Mouse (Mus musculus) forebrain, postnatal 0 days (tissue): ENCODE results near the gene Brip1. TPM values are rescaled to one million over a fixed set of nuclear protein-coding genes. Genes with fewer than 3 reads are reported as not detected.
A peak's percentile ranks its signal among the peaks of the same experiment; 100 is the strongest.

Source experiments
- ATAC-seq: fragments of 200-750 bp; cut with Nextera tagmentation; 2 replicates; pipeline ENCODE4 v1.8.0; 2017; ENCODE audit warnings: mild to moderate bottlenecking, moderate library complexity
- DNase-seq: peaks from one replicate; pipeline ENCODE4 v3.0.0-alpha.2; 2015
- H3K27ac ChIP-seq: fragments of 300-500 bp; sonication (generic); 2 replicates; pipeline ENCODE4 v1.5.1; 2014; ENCODE audit warnings: low read depth, mild to moderate bottlenecking, antibody characterized with exemption, low read length, moderate library complexity, mixed read lengths
- H3K27me3 ChIP-seq: fragments of 300-500 bp; sonication (generic); 2 replicates; pipeline ENCODE4 v1.6.1; 2014; ENCODE audit warnings: mild to moderate bottlenecking, low read length, mixed read lengths; ENCODE audit not compliant: insufficient read depth
- H3K36me3 ChIP-seq: fragments of 300-500 bp; sonication (generic); 2 replicates; pipeline ENCODE4 v1.6.1; 2014; ENCODE audit warnings: mild to moderate bottlenecking, moderate library complexity; ENCODE audit not compliant: insufficient read depth
- H3K4me1 ChIP-seq: fragments of 300-500 bp; sonication (generic); 2 replicates; pipeline ENCODE4 v1.6.1; 2014; ENCODE audit warnings: antibody characterized with exemption; ENCODE audit not compliant: insufficient read depth
- H3K4me2 ChIP-seq: fragments of 300-500 bp; sonication (generic); 2 replicates; pipeline ENCODE4 v1.6.1; 2014; ENCODE audit warnings: low read depth, mild to moderate bottlenecking, moderate library complexity
- H3K4me3 ChIP-seq: fragments of 300-500 bp; sonication (generic); 2 replicates; pipeline ENCODE4 v1.5.1; 2014; ENCODE audit warnings: low read depth, low read length, mixed read lengths
- H3K9ac ChIP-seq: fragments of 300-500 bp; sonication (generic); 2 replicates; pipeline ENCODE4 v1.6.1; 2014; ENCODE audit warnings: mild to moderate bottlenecking
- H3K9me3 ChIP-seq: fragments of 300-500 bp; sonication (generic); 2 replicates; pipeline ENCODE4 v1.6.1; 2016; ENCODE audit warnings: low read length
- CTCF ChIP-seq: sonication (generic); IDR thresholded peaks from 2 replicates; pipeline ENCODE4 v1.5.1; 2016; ENCODE audit warnings: antibody characterized with exemption, control low read depth, low read depth
- WGBS: fragments of 180-500 bp; shearing (Covaris S2); extraction: QIAGEN DNeasy Blood & Tissue Kit; methylation state at CpG from one replicate; pipeline ENCODE4 v1.1.7; 2014; 5-methylcytosine and 5-hydroxymethylcytosine counted together
- polyA plus RNA-seq: library from polyadenylated mRNA; unstranded; fragments of >200 nt; fragmentation: Nextera tagmentation; extraction: Ambion mirVana; gene quantifications from 2 replicates; pipeline ENCODE4 v1.2.1, GENCODE M21; 2015
- total RNA-seq: library from RNA; depleted of rRNA; stranded (reverse); fragments of >200 nt; gene quantifications from 2 replicates; pipeline ENCODE4 v1.2.3, GENCODE M21; 2014; rRNA removed

Brip1 gene
- 1.8 and 3.4 TPM in 2 replicates for total RNA-seq
- polyA plus RNA-seq, result 0.99 and 1.2 TPM in 2 replicates

DNA sequence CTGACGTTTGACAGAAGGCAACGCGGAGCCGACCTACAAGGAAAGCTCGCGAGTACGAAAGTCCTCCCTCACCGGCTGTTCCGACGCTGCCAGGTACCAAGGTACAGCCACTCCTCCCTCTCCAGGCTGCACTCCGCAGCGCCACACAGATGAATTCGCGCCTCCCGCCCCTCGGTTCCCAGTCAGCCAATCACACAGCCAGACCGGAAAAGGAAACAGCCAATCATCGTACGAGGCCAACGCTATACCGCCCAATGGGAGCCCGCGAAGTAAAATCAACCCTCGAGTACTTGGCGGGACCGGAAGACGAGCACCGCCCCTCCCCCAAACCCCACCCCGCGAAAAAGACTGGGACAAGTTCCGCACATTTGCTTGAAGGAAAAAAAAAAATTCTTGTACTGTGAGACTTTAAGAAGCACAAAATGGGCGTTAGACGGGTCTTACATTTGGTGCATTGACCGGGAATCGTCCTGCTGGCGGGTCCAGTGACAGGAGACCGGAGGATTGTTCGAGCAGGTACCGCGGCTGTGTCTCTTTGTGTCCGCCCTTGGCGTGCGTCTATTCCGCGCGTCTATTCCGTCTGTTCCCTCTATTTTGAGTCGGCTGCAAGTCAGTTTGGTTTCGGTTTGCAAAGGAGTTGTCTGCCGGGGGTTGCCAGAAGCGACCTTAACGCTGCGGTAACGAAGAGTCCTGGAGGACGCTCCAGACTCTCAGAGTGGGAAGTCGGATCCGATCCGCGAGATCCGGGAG is at the start of gene Brip1:
TSS of gene Brip1 (minus strand) at position 157 of the 750 bp plus-strand sequence.
- Histone ChIP-seq H3K27me3 (no peaks in the 10 kb centered on the region), H3K36me3 (peaks cover 8% of the 10 kb centered on the region; the same call in 1 of the 2 replicates), H3K9ac (peak within 1 kb of the TSS; percentile 66), H3K9me3 (0 out of 2 replicates have a peak, but pooled peaks cover 9% of the 10 kb centered on the region), H3K4me2 (peak within 1 kb of the TSS; percentile 75), H3K27ac (peak within 1 kb of the TSS; percentile 86), H3K4me1 (0 out of 2 replicates have a peak, but pooled peaks cover 6% of the 10 kb centered on the region), H3K4me3 (peak within 1 kb of the TSS; percentile 85)
- peak; percentile 53 for TF ChIP-seq CTCF
- DNase-seq, result peak; percentile 98
- WGBS, result under 1% methylated on average over 60 of the region's 60 CpGs
- peak; percentile 99 for ATAC-seq

GRCm38 (mm10) chr11:86232446-86232845 is 31.5 kb upstream of the Brip1 start:
- ATAC-seq, result no peak
- H3K27ac ChIP-seq, result no peak overlapping the region
- no peak overlapping the region for H3K4me2 ChIP-seq
- 92% methylated on average over 4 of the region's 4 CpGs for WGBS
- no peak overlapping the region for H3K4me3 ChIP-seq
- no peak overlapping the region for H3K9ac ChIP-seq
- no peaks in the 10 kb centered on the region for H3K27me3 ChIP-seq
- no peak for DNase-seq
- no peak for TF ChIP-seq CTCF
- H3K36me3 ChIP-seq, result peaks cover 44% of the 10 kb centered on the region
- H3K4me1 ChIP-seq, result no peaks in the 10 kb centered on the region
- H3K9me3 ChIP-seq, result no peaks in the 10 kb centered on the region

DNA sequence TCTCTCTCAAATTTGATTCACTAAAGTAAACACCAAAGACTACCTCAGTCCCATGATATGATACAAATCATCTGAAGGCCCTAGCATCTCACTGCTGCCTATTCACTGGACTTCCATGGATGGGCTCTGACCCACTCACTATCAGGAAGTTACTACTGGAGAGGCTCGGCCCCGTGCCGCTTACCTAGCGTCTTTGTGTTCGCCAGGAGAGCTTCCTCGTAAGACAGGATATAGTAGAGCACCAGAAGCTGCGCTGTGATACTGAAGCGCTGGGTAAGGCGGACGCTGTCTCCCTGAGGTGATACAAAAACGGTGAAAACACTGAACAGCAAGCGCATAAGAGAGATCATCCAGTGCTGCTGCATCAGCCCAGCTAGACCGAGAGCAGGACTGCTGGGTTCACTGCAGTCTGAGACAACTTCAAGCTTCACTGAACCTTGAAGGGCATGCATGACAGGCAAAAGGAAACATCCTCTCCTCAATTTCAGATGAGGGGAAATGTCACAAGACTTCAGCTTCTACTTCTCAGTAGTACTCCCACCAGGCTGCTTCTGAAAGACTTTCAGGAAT is 30.9 kb upstream of the Brip1 start:
- TF ChIP-seq CTCF, result no peak
- H3K27ac ChIP-seq, result no peak overlapping the region
- no peaks in the 10 kb centered on the region for H3K27me3 ChIP-seq
- ATAC-seq (no peak), DNase-seq (no peak)
- H3K4me3 ChIP-seq, result no peak overlapping the region
- no peaks in the 10 kb centered on the region for H3K9me3 ChIP-seq
- H3K36me3 ChIP-seq, result peaks cover 46% of the 10 kb centered on the region
- H3K9ac ChIP-seq, result no peak overlapping the region
- no peak overlapping the region for H3K4me2 ChIP-seq
- 97% methylated on average over 13 of the region's 13 CpGs for WGBS
- H3K4me1 ChIP-seq, result no peaks in the 10 kb centered on the region

- Histone ChIP-seq H3K36me3 (peaks cover 50% of the 10 kb centered on the region), H3K27me3 (no peaks in the 10 kb centered on the region), H3K27ac (no peak overlapping the region), H3K4me1 (no peaks in the 10 kb centered on the region), H3K4me3 (no peak overlapping the region), H3K4me2 (no peak overlapping the region), H3K9ac (no peak overlapping the region), H3K9me3 (no peaks in the 10 kb centered on the region)
- ATAC-seq (no peak), DNase-seq (no peak)
- 86% methylated on average over 8 of the region's 8 CpGs for WGBS
- no peak for TF ChIP-seq CTCF
Observed at GRCm38 (mm10) chr11:86226646-86227180, 25.7 kb upstream of the Brip1 start.

- no peak for ATAC-seq
- WGBS, result 83% methylated on average over 4 of the region's 4 CpGs
- H3K27ac ChIP-seq, result no peak overlapping the region
Observed at GRCm38 (mm10) chr11:86225761-86226160, 24.8 kb upstream of the Brip1 start.

DNA sequence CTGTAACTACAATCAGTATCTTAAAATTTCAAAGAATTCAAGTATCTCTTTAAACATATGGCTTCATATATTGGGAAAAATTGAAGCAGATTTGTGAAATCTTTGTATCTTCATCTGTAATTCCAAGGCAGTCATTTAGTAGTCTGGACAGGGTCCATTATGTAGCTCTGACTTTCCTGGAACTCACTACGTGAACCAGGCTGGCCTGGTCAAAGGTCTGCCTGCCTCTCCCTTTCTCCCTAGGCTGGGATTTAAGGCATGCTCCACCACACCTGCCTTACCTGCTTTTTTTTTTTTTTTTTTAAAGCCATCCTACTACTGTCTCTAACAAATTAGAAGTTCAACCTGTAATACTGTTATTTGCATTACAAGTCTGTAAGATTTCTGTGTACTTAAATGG is 10.8 kb upstream of the Brip1 start:
- Histone ChIP-seq H3K4me2 (no peak overlapping the region), H3K4me3 (no peak overlapping the region), H3K9me3 (no peaks in the 10 kb centered on the region), H3K9ac (no peak overlapping the region), H3K4me1 (no peaks in the 10 kb centered on the region), H3K27me3 (no peaks in the 10 kb centered on the region), H3K27ac (no peak overlapping the region), H3K36me3 (peaks cover 42% of the 10 kb centered on the region)
- ATAC-seq (no peak), DNase-seq (no peak)
- 65% methylated on average over 1 of the region's 1 CpGs for WGBS
- TF ChIP-seq CTCF, result no peak

More at GRCm38 (mm10) chr11:86225761-86226160, 24.8 kb upstream of the Brip1 start:
- Histone ChIP-seq H3K4me1 (no peaks in the 10 kb centered on the region), H3K36me3 (peaks cover 47% of the 10 kb centered on the region), H3K4me2 (no peak overlapping the region), H3K9me3 (no peaks in the 10 kb centered on the region), H3K27me3 (no peaks in the 10 kb centered on the region), H3K4me3 (no peak overlapping the region), H3K9ac (no peak overlapping the region)
- DNase-seq, result no peak
- no peak for TF ChIP-seq CTCF

DNA sequence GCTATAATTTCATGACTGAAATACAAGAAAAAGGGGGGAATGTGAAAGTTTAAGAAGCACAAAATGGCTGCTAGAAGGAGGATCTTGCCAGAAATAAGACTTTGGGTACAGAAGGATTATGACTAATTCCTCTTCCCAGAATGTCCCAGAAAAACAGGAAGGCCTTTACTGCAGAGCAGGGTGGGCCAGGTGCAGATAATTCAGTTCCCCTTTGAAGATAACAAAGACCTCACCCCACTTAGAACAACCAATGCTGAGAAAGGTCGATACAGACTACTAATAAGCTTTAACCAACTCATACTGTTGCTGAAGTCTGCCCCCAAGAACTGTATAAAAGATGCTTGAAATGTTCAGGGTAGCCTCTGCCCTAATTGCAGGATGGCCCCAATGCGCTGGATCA is 8.1 kb upstream of the Brip1 start:
- 95% methylated on average over 2 of the region's 2 CpGs for WGBS
- H3K4me1 ChIP-seq, result no peaks in the 10 kb centered on the region
- H3K36me3 ChIP-seq, result peaks cover 37% of the 10 kb centered on the region
- no peak overlapping the region for H3K4me2 ChIP-seq
- 0 out of 2 replicates have a peak, but pooled peaks cover 7% of the 10 kb centered on the region for H3K9me3 ChIP-seq
- H3K27me3 ChIP-seq, result no peaks in the 10 kb centered on the region
- no peak overlapping the region for H3K27ac ChIP-seq
- H3K4me3 ChIP-seq, result no peak overlapping the region
- DNase-seq (no peak), ATAC-seq (no peak)
- no peak for TF ChIP-seq CTCF
- no peak overlapping the region for H3K9ac ChIP-seq
